Mouse (Mus musculus) embryonic facial prominence, embryonic 13.5 days (tissue): Measurements from ENCODE around the gene Ipmk. TPM values are rescaled to one million over a fixed set of nuclear protein-coding genes. Genes with fewer than 3 reads are reported as not detected.

Experiments
- ATAC-seq: fragments of 200-750 bp; cut with Nextera tagmentation; 2 replicates; pipeline ENCODE4 v1.8.0; 2017; ENCODE audit warnings: low read depth; ENCODE audit not compliant: insufficient number of reproducible peaks, insufficient read depth, low FRiP score, low TSS enrichment
- H3K27ac ChIP-seq: fragments of 300-500 bp; sonication (generic); 2 replicates; pipeline ENCODE4 v1.5.1; 2015; ENCODE audit warnings: moderate library complexity, mild to moderate bottlenecking, inconsistent platforms
- H3K27me3 ChIP-seq: fragments of 300-500 bp; sonication (generic); 2 replicates; pipeline ENCODE4 v1.6.1; 2015; ENCODE audit warnings: mild to moderate bottlenecking, inconsistent platforms
- H3K36me3 ChIP-seq: fragments of 300-500 bp; sonication (generic); 2 replicates; pipeline ENCODE4 v1.6.1; 2015; ENCODE audit warnings: mild to moderate bottlenecking, inconsistent platforms
- H3K4me1 ChIP-seq: fragments of 300-500 bp; sonication (generic); 2 replicates; pipeline ENCODE4 v1.6.1; 2015; ENCODE audit warnings: inconsistent platforms
- H3K4me2 ChIP-seq: fragments of 300-500 bp; sonication (generic); 2 replicates; pipeline ENCODE4 v1.6.1; 2015; ENCODE audit warnings: moderate library complexity, mild to moderate bottlenecking, inconsistent platforms
- H3K4me3 ChIP-seq: fragments of 300-500 bp; sonication (generic); 2 replicates; pipeline ENCODE4 v1.5.1; 2015; ENCODE audit warnings: mild to moderate bottlenecking, inconsistent platforms
- H3K9ac ChIP-seq: fragments of 300-500 bp; sonication (generic); 2 replicates; pipeline ENCODE4 v1.6.1; 2015; ENCODE audit warnings: mild to moderate bottlenecking, inconsistent platforms
- H3K9me3 ChIP-seq: fragments of 300-500 bp; sonication (generic); 2 replicates; pipeline ENCODE4 v1.6.1; 2016; ENCODE audit warnings: inconsistent platforms
- WGBS: fragments of 180-500 bp; shearing (Covaris S2); methylation state at CpG from one replicate; pipeline ENCODE4 v1.1.7; 2015; ENCODE audit warnings: mixed read lengths; 5-methylcytosine and 5-hydroxymethylcytosine counted together
- polyA plus RNA-seq: library from polyadenylated mRNA; unstranded; fragments of >200 nt; fragmentation: Nextera tagmentation; extraction: Ambion mirVana; gene quantifications from 2 replicates; pipeline ENCODE4 v1.2.1, GENCODE M21; 2015

Gene Ipmk
- polyA plus RNA-seq, 1 experiment from 2014 or later: 10.3 TPM

DNA sequence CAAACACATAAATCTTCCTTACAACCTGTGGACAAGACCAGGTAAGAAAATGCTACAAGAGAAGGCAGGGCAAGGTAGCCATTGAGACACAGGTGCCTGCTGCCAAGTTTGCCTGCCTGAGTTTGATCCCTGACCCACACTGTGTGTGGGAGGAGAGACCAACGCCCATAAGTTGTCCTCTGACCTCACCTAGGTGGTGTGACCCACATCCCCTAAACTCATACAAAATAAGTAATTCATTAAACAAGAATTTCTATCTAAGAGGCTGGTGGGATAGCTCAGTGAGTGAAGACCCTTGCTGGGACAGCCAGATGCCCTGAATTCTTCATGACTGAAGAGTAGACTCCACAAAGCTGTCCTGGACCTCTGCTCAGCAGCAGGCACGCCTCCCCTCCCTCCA, 7.4 kb upstream of the Ipmk start:
- no peaks in the 10 kb centered on the region for H3K9me3 ChIP-seq
- ATAC-seq: no peak
- peaks cover 12% of the 10 kb centered on the region for H3K36me3 ChIP-seq
- no peak overlapping the region for H3K9ac ChIP-seq
- WGBS: 70% methylated on average over 2 of the region's 2 CpGs
- H3K27me3 ChIP-seq: no peaks in the 10 kb centered on the region
- no peak overlapping the region for H3K4me2 ChIP-seq
- H3K4me3 ChIP-seq: no peak overlapping the region
- H3K27ac ChIP-seq: no peak overlapping the region
- H3K4me1 ChIP-seq: peaks cover 33% of the 10 kb centered on the region

DNA sequence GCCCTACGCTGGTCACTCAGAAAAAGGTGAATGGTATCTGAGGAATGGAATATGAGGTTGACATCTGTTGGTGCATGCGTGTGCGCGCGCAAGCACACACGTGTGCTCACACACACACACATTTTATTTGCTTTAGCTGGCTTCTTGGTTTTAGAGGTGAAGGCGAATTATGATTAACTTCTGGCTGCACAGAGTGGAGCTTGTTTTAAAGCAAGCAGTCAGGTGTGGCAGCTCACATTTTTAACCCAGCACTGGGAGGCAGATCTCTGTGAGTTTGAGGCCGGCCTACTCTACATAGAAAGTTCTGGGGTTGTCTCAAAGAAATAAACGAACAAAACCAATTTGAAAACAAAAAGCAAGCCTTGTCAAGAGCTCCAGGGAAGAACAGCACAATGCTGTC, 6.3 kb upstream of the Ipmk start:
- Histone ChIP-seq H3K4me2 (no peak overlapping the region), H3K27me3 (no peaks in the 10 kb centered on the region), H3K9ac (no peak overlapping the region), H3K9me3 (no peaks in the 10 kb centered on the region), H3K27ac (no peak overlapping the region), H3K4me3 (no peak overlapping the region), H3K4me1 (peaks cover 34% of the 10 kb centered on the region), H3K36me3 (0 out of 2 replicates have a peak, but pooled peaks cover under 1% of the 10 kb centered on the region)
- 94% methylated on average over 9 of the region's 9 CpGs for WGBS
- no peak for ATAC-seq

DNA sequence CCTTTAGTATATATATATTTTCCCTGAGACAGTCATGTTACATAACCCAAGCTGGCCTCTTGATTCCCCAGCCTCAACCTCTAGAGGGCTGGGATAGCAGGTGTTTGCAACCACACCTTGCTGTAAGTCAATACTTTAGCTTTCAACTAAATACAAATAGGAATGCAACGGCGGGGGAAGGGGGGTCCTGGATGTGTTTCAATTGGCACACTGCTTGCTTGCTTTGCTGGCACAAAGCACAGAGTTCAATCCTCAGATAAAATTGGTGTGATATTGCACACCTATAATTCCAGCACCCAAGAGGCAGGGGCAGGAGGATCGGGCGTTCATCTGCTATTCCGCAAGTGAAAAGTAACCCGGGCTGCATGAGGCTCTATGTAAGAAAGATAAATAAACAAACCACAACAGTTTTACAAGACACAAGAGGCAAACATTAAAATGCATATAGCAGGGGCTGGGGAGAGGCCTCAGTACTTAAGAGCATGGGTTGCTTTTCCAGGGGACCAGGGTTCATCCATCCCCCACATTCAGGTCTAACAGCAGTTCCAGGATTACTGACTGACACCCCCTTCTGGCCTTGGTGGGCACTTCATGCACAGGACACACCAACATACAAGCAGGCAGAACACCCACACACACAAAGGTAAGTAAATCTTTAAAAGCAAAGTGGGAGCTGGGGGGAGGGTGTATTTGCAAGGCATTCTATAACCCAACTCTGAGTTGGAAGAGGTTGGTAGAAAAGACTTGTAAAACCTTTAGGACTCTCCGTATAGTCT, 5.3 kb upstream of the Ipmk start:
- 76% methylated on average over 7 of the region's 7 CpGs for WGBS

DNA sequence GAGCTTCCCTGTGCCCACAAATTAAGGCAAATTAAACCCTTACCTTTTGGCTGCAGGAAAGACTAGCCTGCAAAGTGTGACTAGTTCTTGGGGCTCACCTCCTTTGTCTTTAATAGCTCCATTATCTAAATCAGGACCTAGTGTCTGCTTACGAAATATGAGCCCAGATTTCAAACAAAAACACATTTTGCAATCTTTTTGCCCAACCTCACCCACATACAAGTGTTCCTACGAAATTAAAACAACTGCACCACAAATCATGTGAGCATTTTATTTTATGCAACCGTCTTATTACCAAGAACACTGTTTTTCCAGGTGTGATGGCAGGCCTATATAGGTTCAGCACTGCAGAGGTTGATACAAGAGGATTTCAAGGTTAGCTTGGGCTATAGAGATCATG, 4.4 kb upstream of the Ipmk start:
- H3K4me3 ChIP-seq: no peak overlapping the region
- H3K27me3 ChIP-seq: no peaks in the 10 kb centered on the region
- 65% methylated on average over 3 of the region's 3 CpGs for WGBS
- H3K36me3 ChIP-seq: no peaks in the 10 kb centered on the region
- peaks cover 38% of the 10 kb centered on the region for H3K4me1 ChIP-seq
- no peak for ATAC-seq
- H3K9me3 ChIP-seq: no peaks in the 10 kb centered on the region
- no peak overlapping the region for H3K27ac ChIP-seq
- no peak overlapping the region for H3K9ac ChIP-seq
- peak overlapping the region; percentile 80 for H3K4me2 ChIP-seq

More for the DNA sequence above, 5.3 kb upstream of the Ipmk start:
- Histone ChIP-seq H3K4me2 (no peak overlapping the region), H3K9ac (no peak overlapping the region), H3K4me1 (peaks cover 37% of the 10 kb centered on the region), H3K36me3 (no peaks in the 10 kb centered on the region), H3K27me3 (no peaks in the 10 kb centered on the region), H3K27ac (no peak overlapping the region), H3K4me3 (no peak overlapping the region), H3K9me3 (no peaks in the 10 kb centered on the region)
- no peak for ATAC-seq

DNA sequence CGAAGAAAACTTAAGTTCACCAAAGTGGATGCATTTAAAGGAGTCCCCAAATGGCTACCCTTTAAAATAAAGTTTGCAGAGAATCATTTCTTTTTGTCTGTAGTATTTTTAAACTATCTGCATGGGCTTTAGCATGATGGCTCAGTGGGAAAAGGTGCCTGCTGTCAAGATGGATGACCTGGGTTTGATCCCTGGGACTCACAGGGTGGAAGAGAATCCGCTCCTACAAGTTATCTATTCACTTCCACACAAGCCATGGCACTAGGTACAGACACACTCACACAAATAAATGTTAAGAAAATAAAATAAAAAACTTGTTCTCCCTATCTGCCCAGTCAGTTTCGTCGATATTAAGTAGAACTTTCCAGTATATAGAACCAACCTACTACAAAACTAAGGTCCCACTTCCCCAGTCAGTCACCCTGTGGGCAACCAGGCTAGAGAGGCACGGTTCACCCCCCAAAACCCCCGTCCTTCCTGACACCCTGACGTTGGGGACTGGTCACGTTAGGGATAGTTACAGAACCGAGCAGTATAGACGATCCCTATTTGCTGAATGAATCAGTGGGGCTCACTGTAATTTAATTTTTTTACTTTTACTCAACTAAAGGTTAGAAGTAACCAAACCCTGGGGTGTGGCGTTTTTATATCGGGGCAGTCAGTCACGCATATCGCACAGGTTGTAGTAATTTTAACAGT, 3.8 kb upstream of the Ipmk start:
- no peak for ATAC-seq
- Histone ChIP-seq H3K4me3 (peak overlapping the region; percentile 91), H3K36me3 (no peaks in the 10 kb centered on the region), H3K9ac (peak overlapping the region; percentile 91), H3K27ac (no peak overlapping the region), H3K4me2 (peak overlapping the region; percentile 80), H3K4me1 (peaks cover 37% of the 10 kb centered on the region), H3K27me3 (no peaks in the 10 kb centered on the region), H3K9me3 (no peaks in the 10 kb centered on the region)
- WGBS: 22% methylated on average over 14 of the region's 14 CpGs

DNA sequence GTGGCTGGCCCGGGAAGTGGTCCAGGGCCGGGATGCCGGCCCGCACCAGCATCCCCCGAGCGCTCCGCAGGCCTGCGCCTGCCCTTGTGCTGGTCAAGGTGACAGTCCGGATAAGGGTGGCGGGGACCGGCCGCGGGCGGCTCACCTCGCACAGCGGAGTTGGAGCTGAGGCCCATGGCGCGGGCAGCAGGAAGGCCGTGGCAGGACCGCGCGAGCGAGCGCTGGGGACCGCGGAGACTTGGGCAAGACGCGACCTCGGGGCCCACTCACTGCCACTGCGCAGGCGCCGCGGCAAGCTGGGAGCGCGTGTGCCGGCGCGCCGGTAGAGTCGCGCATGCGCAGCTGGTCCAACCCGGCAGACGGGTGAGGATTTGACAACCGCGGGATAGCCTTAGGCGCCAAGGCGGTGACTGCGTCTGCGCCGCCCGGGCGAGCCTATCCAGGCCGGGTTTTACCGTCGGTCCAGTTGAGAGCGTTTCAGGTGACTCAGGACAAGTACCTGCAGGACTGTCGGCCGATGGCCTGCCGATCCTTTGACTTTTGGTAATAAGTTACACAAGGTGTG, 2.9 kb upstream of the Ipmk start, which contains the start of gene Cisd1:
Cisd1 (minus strand) TSS at position 376 of the 565 bp plus-strand sequence.
- Histone ChIP-seq H3K9ac (peak within 1 kb of the TSS; percentile 91), H3K4me2 (peak within 1 kb of the TSS; percentile 80), H3K9me3 (no peaks in the 10 kb centered on the region), H3K27me3 (no peaks in the 10 kb centered on the region), H3K4me3 (peak within 1 kb of the TSS; percentile 91), H3K4me1 (peaks cover 35% of the 10 kb centered on the region), H3K36me3 (no peaks in the 10 kb centered on the region), H3K27ac (peak within 1 kb of the TSS; percentile 48; the same call in 1 of the 2 replicates)
- ATAC-seq: peak; percentile 73
- under 1% methylated on average over 59 of the region's 60 CpGs for WGBS

DNA sequence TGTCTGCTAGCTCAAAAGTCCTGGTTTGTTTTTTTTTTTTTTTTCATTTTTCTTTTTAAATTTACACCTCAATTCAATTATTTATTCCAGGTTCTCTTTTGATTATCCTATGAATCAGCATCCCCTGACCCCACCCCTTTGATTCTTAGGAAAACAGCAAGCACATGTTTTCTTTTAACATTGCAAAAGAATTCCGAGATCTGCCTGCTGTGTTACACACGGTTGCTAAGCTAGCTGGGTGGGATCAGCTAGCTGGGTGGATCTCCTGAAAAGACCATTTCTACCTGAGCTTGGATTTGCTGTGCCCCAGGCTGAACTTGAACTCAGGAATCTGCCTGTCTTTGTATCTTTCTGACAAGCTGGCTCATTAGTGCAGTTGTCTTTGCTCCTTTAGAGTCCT, 1.5 kb upstream of the Ipmk start:
- Histone ChIP-seq H3K27ac (no peak overlapping the region), H3K27me3 (no peaks in the 10 kb centered on the region), H3K9me3 (no peaks in the 10 kb centered on the region), H3K9ac (no peak overlapping the region), H3K4me3 (no peak overlapping the region), H3K36me3 (no peaks in the 10 kb centered on the region), H3K4me1 (peaks cover 34% of the 10 kb centered on the region), H3K4me2 (no peak overlapping the region)
- ATAC-seq: no peak
- 21% methylated on average over 2 of the region's 2 CpGs for WGBS

DNA sequence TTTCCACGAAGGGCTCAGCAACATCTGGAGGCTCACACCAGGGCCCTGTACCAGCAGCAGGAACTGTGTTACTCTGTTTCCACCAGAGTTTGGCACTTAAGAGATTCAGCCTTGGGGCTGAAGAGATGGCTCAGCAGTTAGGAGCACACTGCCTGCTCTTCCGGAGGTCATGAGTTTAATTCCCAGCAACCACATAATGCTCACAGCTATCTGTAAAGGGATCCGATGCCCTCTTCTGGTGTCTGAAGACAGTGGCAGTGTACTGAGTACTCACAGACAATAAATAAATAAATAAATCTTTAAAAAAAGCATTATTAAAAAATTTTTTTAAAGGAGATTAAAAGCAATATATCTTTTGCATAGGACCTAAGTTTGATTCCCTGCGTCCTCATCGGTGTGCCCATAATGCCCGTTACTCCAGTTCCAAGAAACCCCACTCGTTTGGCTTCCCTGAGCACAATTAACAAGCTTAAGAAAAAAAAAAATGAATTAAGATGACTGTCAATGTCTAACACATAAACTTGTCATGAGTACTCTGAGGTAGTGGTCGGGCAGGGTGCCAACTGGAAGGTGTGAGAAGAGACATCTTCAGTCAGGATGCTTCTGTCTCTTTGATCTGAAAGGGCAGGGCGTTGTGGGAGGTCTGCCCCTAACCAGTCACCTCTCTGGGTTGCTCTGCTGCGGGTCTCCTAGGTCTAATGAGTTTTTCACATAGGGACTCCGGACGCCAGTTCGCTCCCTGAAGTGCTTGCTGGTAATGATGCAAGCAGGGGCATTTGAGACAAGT, 648 bp upstream of the Ipmk start:
- H3K27me3 ChIP-seq: no peaks in the 10 kb centered on the region
- H3K4me3 ChIP-seq: peak overlapping the region; percentile 85
- H3K4me2 ChIP-seq: peak overlapping the region; percentile 93
- no peaks in the 10 kb centered on the region for H3K9me3 ChIP-seq
- 8% methylated on average over 13 of the region's 13 CpGs for WGBS
- no peak for ATAC-seq
- H3K4me1 ChIP-seq: peaks cover 34% of the 10 kb centered on the region
- peak overlapping the region; percentile 78 for H3K27ac ChIP-seq
- peak overlapping the region; percentile 84 for H3K9ac ChIP-seq
- H3K36me3 ChIP-seq: no peaks in the 10 kb centered on the region

DNA sequence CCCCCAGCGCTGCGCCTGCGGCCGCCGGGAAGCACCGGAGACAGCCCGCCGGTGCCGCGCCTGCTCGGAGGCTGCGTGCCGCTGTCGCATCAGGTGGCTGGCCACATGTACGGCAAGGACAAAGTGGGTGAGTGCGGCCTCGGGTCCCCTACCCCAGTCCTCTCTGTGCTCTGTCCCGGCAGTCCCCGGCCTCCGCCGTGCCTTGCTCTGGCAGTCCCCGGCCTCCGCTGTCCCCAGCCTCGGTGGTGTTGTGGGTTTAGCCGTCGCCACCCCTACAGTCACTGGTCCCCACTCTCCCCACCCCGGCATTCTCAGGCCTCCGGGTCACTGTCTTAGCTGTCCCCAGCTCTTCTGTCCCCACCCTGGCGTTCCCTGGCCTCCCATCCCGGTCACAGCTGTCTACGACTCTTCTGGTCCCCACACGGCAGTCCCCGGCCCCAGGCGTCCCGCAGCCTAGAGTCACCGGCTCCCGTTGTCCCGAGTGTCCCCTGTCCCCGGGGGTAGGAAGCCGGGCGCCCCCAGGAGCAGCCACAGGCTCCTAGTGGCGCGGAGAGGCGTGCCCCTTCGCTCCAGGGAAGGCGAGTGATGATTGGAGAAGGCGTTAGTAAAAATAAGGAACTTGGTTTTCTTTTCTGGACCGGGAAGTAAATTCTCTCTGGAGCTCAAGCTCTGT, 537 bp downstream of the Ipmk start:
- Histone ChIP-seq H3K9me3 (no peaks in the 10 kb centered on the region), H3K4me1 (peaks cover 26% of the 10 kb centered on the region), H3K9ac (peak overlapping the region; percentile 84), H3K36me3 (no peaks in the 10 kb centered on the region), H3K4me3 (peak overlapping the region; percentile 85), H3K4me2 (peak overlapping the region; percentile 93), H3K27me3 (no peaks in the 10 kb centered on the region), H3K27ac (peak overlapping the region; percentile 78)
- WGBS: under 1% methylated on average over 48 of the region's 48 CpGs
- peak; percentile 28; the same call in 1 of the 2 replicates for ATAC-seq

DNA sequence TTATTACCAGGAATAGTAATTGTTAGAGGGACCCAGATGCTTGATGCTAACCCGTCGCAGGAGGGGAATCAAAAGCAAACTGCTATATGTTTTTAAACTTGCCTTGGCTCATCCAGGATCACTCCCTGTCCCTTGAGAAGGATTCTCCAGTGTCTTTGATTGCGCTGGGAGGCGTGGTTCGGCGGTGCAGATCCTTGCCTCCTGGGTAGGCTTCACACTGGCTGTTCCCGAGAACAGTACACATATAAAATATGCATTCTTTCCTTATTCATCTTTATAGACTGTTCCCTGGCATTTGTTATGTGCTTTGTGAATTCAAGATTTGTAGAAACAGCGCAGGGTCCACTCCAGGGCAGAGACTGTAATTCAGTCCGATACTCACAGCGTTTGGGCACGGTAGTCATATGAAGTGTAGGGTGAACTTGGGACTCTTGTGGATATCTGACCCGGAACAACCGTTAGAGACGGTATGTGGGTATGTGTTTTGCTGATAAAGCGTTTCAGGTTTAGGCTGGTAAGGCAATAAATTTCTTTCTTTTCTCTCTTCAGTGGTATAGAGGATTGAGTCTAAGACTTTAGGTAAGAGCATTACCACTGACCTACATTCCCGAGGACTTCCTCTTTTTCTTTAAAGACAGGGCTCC, 1.2 kb downstream of the Ipmk start:
- H3K4me3 ChIP-seq: peak overlapping the region; percentile 85
- 21% methylated on average over 16 of the region's 16 CpGs for WGBS
- H3K4me1 ChIP-seq: peaks cover 20% of the 10 kb centered on the region
- ATAC-seq: no peak
- H3K27me3 ChIP-seq: no peaks in the 10 kb centered on the region
- peak overlapping the region; percentile 84 for H3K9ac ChIP-seq
- peak overlapping the region; percentile 78; the same call in 1 of the 2 replicates for H3K27ac ChIP-seq
- no peaks in the 10 kb centered on the region for H3K36me3 ChIP-seq
- no peaks in the 10 kb centered on the region for H3K9me3 ChIP-seq
- H3K4me2 ChIP-seq: peak overlapping the region; percentile 93
